Mouse (Mus musculus): ENCODE results near the gene Aldh1a2. TPM values are rescaled to one million over a fixed set of nuclear protein-coding genes. Genes with fewer than 3 reads are reported as not detected.

Aldh1a2 gene
- total RNA-seq, 1 experiment = 1.5 TPM

GRCm38 (mm10) chr9:71168511-71168910 is 47.1 kb upstream of the Aldh1a2 start, which contains the start of gene Aqp9:
Aqp9 (minus strand) TSS chr9:71168682.
- Histone ChIP-seq H3K4me1 (ENCODE audit: control insufficient read depth in 2 of 2, insufficient read depth in 2 of 2, low read length in 2 of 2, poor library complexity in 1 of 2) (no peaks in the 10 kb centered on the region; a peak in 1 of 4 replicates), H3K9ac (ENCODE audit: insufficient read depth, low read depth, low read length, poor library complexity, severe bottlenecking) (no peak within 1 kb of the TSS), H3K27ac (ENCODE audit: insufficient read depth, low read depth, low read length, poor library complexity, severe bottlenecking) (no peak within 1 kb of the TSS), H3K36me3 (ENCODE audit: control insufficient read depth, insufficient read depth, low read length, poor library complexity, severe bottlenecking) (no peaks in the 10 kb centered on the region), H3K4me3 (ENCODE audit: insufficient read depth in 1 of 2, low read depth in 1 of 2, low read length in 2 of 2, poor library complexity in 1 of 2, severe bottlenecking in 1 of 2) (0 out of 4 replicates have a peak within 1 kb of the TSS, but pooled peaks of 1 of the 2 experiments have one; percentile 7), H3K9me3 (ENCODE audit: control insufficient read depth, insufficient read depth, low read depth, low read length) (no peaks in the 10 kb centered on the region)
- TF ChIP-seq CHD2 (IDR thresholded peaks at IDR 0.05; ENCODE audit: low read depth, low read length) = no peak
- no peak for TF ChIP-seq HCFC1 (IDR thresholded peaks at IDR 0.05; ENCODE audit: borderline replicate concordance, insufficient read depth, low read length)
- no peak for TF ChIP-seq ZNF384 (IDR thresholded peaks at IDR 0.05; ENCODE audit: low read depth, low read length)
- TF ChIP-seq ZC3H11A (IDR thresholded peaks at IDR 0.05; ENCODE audit: borderline replicate concordance, low read depth, low read length) = no peak
- no peak for TF ChIP-seq MAFK (IDR thresholded peaks at IDR 0.05; ENCODE audit: insufficient read depth, low read depth, low read length)
- DNase-seq (ENCODE audit: low read depth, low spot score) = no peak
- in situ Hi-C loops (cut with MboI; ENCODE audit: low sequenced_read_pairs in 2 of 2, unreplicated experiment in 2 of 2) = no loop called here

- TF ChIP-seq HCFC1 (IDR thresholded peaks at IDR 0.05; ENCODE audit: borderline replicate concordance, insufficient read depth, low read length) = no peak
- no peak for TF ChIP-seq ZNF384 (IDR thresholded peaks at IDR 0.05; ENCODE audit: low read depth, low read length)
- no peak for TF ChIP-seq ZC3H11A (IDR thresholded peaks at IDR 0.05; ENCODE audit: borderline replicate concordance, low read depth, low read length)
- no peak for TF ChIP-seq MAFK (IDR thresholded peaks at IDR 0.05; ENCODE audit: insufficient read depth, low read depth, low read length)
- TF ChIP-seq CHD2 (IDR thresholded peaks at IDR 0.05; ENCODE audit: low read depth, low read length) = no peak
- Histone ChIP-seq H3K27ac (ENCODE audit: insufficient read depth, low read depth, low read length, poor library complexity, severe bottlenecking) (no peak overlapping the region), H3K4me1 (ENCODE audit: control insufficient read depth in 2 of 2, insufficient read depth in 2 of 2, low read length in 2 of 2, poor library complexity in 1 of 2) (no peaks in the 10 kb centered on the region; a peak in 1 of 4 replicates), H3K4me3 (ENCODE audit: insufficient read depth in 1 of 2, low read depth in 1 of 2, low read length in 2 of 2, poor library complexity in 1 of 2, severe bottlenecking in 1 of 2) (no peak overlapping the region), H3K36me3 (ENCODE audit: control insufficient read depth, insufficient read depth, low read length, poor library complexity, severe bottlenecking) (no peaks in the 10 kb centered on the region), H3K9me3 (ENCODE audit: control insufficient read depth, insufficient read depth, low read depth, low read length) (no peaks in the 10 kb centered on the region), H3K9ac (ENCODE audit: insufficient read depth, low read depth, low read length, poor library complexity, severe bottlenecking) (no peak overlapping the region)
- DNase-seq (ENCODE audit: low read depth, low spot score) = no peak
- in situ Hi-C loops (cut with MboI; ENCODE audit: low sequenced_read_pairs in 2 of 2, unreplicated experiment in 2 of 2) = no loop called here
These were observed 42.1 kb upstream of the Aldh1a2 start for GRCm38 (mm10) chr9:71173533-71173932.

GRCm38 (mm10) chr9:71174316-71174975 is 41.1 kb upstream of the Aldh1a2 start:
- no peaks in the 10 kb centered on the region for H3K9me3 ChIP-seq (ENCODE audit: control insufficient read depth, insufficient read depth, low read depth, low read length)
- no peak overlapping the region for H3K9ac ChIP-seq (ENCODE audit: insufficient read depth, low read depth, low read length, poor library complexity, severe bottlenecking)
- TF ChIP-seq HCFC1 (IDR thresholded peaks at IDR 0.05; ENCODE audit: borderline replicate concordance, insufficient read depth, low read length) = no peak
- no peaks in the 10 kb centered on the region for H3K36me3 ChIP-seq (ENCODE audit: control insufficient read depth, insufficient read depth, low read length, poor library complexity, severe bottlenecking)
- DNase-seq (ENCODE audit: low read depth, low spot score) = no peak
- in situ Hi-C loops (cut with MboI; ENCODE audit: low sequenced_read_pairs in 2 of 2, unreplicated experiment in 2 of 2) = no loop called here
- no peaks in the 10 kb centered on the region for H3K4me1 ChIP-seq (ENCODE audit: control insufficient read depth in 2 of 2, insufficient read depth in 2 of 2, low read length in 2 of 2, poor library complexity in 1 of 2)
- no peak overlapping the region for H3K4me3 ChIP-seq (ENCODE audit: insufficient read depth in 1 of 2, low read depth in 1 of 2, low read length in 2 of 2, poor library complexity in 1 of 2, severe bottlenecking in 1 of 2)
- no peak overlapping the region for H3K27ac ChIP-seq (ENCODE audit: insufficient read depth, low read depth, low read length, poor library complexity, severe bottlenecking)

DNA sequence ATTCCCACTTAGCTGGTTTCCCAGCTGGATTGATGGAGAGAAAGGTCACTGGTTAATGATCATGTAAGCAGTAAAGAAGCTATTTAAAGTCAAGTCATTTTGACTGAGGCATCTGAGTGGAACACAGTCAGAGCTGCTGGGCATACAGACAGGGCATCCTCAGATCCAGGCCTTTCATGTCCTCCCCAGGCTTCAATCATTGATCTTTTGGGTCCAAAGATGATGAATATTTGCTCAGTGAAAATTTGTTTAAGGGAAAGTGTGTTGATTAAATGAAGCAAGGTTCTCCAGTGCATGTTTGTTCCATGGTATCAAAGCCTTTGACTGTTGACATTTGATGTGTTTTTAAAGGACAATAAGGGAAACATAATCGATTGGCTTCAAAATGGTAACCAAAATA is 39.9 kb upstream of the Aldh1a2 start:
- no peak for TF ChIP-seq MAFK (IDR thresholded peaks at IDR 0.05; ENCODE audit: insufficient read depth, low read depth, low read length)
- no peak for TF ChIP-seq HCFC1 (IDR thresholded peaks at IDR 0.05; ENCODE audit: borderline replicate concordance, insufficient read depth, low read length)
- no peak for TF ChIP-seq CHD2 (IDR thresholded peaks at IDR 0.05; ENCODE audit: low read depth, low read length)
- Histone ChIP-seq H3K4me3 (ENCODE audit: insufficient read depth in 1 of 2, low read depth in 1 of 2, low read length in 2 of 2, poor library complexity in 1 of 2, severe bottlenecking in 1 of 2) (no peak overlapping the region), H3K9me3 (ENCODE audit: control insufficient read depth, insufficient read depth, low read depth, low read length) (no peaks in the 10 kb centered on the region), H3K9ac (ENCODE audit: insufficient read depth, low read depth, low read length, poor library complexity, severe bottlenecking) (no peak overlapping the region), H3K36me3 (ENCODE audit: control insufficient read depth, insufficient read depth, low read length, poor library complexity, severe bottlenecking) (no peaks in the 10 kb centered on the region), H3K4me1 (ENCODE audit: control insufficient read depth in 2 of 2, insufficient read depth in 2 of 2, low read length in 2 of 2, poor library complexity in 1 of 2) (no peaks in the 10 kb centered on the region), H3K27ac (ENCODE audit: insufficient read depth, low read depth, low read length, poor library complexity, severe bottlenecking) (no peak overlapping the region)
- in situ Hi-C loops (cut with MboI; ENCODE audit: low sequenced_read_pairs in 2 of 2, unreplicated experiment in 2 of 2) = no loop called here
- DNase-seq (ENCODE audit: low read depth, low spot score) = no peak
